Mouse (Mus musculus) layer of hippocampus, postnatal 10 days (tissue): ENCODE data around the gene Jam3. TPM values are rescaled to one million over a fixed set of nuclear protein-coding genes. Genes with fewer than 3 reads are reported as not detected.
A peak's percentile ranks its signal among the peaks of the same experiment; 100 is the strongest.

Experiments used
- DNase-seq, 2 experiments: peaks; one replicate each; pipeline ENCODE4 v3.0.0; 2021; ENCODE audit warnings: low spot score in 2 of 2
- total RNA-seq, 2 experiments: library from RNA; stranded (reverse); gene quantifications; 2 replicates each; pipeline ENCODE4 v1.2.3; 2021

Jam3 gene
- total RNA-seq, 2 experiments from 2014 or later: 24.3 to 26.5 TPM

GRCm38 (mm10) chr9:27122076-27122475, 33.1 kb downstream of the Jam3 start:
- DNase-seq: no peak

- no peak for DNase-seq
These were observed 34.0 kb downstream of the Jam3 start for GRCm38 (mm10) chr9:27121254-27121653.

DNA sequence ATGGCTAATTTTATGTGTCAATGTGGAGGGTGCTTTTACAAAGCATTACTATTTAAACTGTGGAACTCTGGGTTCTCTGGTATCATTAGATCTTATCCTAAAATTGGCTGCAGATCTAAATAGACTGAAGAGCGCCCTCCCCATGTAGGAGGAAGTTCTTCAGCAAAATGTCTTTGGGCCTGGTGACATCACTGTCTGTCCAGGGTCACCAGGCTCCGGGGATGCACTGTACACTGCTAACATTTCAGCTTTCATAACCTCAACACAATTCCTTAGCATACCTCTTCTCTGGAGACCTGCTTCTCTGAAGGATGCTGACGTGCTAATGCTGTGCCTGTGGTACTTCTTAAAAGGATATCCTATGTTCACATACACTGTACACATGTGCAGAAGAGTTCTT, 43.5 kb downstream of the Jam3 start:
- no peak for DNase-seq

DNA sequence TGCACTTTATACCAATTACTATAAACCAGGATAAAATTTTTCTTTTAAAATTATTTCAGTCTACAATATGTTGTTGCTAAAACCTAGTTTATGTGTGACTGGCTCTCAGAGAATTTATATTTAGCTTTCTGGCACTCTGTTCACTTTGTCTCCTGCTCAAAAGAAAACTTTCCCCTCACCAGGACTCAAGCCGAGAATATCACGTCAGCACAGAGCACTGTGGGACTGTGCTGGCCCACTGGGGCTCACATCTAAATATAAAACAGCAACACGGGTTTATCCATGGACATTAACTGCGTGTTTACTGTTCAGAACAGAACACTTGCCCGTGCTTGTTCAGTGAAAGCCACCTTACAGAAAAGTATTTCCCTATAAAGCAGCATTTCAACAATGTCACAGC, 44.5 kb downstream of the Jam3 start:
- DNase-seq: no peak

GRCm38 (mm10) chr9:27109533-27110514, 45.4 kb downstream of the Jam3 start:
- peak; percentile 34 to 36 for DNase-seq

DNA sequence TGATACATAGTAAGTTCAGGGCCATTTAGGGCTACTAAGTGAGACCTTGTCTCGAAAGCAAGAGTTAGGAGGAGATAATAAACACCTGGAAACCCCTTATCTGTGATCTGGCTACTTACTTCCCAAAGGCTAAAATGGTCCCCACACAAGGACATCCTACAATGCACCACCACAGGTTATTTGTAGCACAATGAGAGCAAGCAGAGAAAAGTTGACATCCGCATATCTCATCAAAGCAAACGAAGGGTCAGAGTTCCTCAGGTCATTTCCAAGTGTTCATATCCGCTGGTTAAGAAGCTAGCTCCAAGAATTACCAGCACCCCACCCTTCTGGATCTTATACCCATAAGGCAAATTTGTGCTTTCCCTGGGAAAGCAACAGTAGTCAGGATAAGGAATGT, 46.8 kb downstream of the Jam3 start:
- DNase-seq: no peak

- DNase-seq: peak; percentile 61 to 75
These were observed 49.1 kb downstream of the Jam3 start for GRCm38 (mm10) chr9:27106081-27106480.

GRCm38 (mm10) chr9:27101466-27101865, 53.8 kb downstream of the Jam3 start:
- no peak for DNase-seq

- DNase-seq: no peak
These were observed 55.7 kb downstream of the Jam3 start for GRCm38 (mm10) chr9:27099474-27099873.

DNA sequence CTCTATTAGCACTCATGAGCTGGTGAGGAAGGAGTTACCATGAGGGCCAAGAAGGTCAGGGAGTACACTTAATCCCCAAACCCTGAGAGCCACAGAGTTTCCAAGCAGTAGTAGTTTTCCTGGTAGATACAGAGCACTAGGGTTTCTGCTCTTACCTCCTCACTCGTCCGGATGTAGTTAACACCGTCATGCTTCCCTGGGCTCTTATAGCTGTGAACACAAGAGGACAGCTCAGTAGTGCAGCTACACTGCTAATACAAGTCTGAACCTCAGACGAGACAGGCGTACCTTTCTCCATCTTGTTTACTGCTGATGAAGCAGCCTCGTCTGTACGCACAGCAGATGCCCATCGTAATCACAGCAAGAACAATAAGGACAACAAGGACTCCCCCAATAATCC, 56.7 kb downstream of the Jam3 start:
- no peak for DNase-seq

DNA sequence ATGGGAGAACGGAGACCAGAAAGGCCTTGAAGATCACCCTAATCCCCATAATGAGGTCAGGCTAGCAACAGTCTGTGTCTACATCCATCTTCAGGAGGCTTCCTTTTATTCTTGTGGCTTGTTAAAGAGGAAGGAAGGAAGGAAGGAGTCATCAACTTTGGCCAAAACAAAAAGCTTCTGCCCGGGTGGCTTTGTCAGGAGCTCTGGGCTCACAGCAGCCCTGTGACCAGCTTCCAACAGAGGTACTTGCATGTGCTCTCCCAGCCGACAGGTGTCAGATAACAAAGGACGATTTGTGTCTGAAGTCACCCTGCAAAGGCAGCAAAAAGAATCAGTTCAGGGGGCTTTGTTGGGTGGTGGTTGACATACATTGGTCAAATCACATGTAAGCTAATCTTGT, 57.1 kb downstream of the Jam3 start:
- DNase-seq: no peak

DNA sequence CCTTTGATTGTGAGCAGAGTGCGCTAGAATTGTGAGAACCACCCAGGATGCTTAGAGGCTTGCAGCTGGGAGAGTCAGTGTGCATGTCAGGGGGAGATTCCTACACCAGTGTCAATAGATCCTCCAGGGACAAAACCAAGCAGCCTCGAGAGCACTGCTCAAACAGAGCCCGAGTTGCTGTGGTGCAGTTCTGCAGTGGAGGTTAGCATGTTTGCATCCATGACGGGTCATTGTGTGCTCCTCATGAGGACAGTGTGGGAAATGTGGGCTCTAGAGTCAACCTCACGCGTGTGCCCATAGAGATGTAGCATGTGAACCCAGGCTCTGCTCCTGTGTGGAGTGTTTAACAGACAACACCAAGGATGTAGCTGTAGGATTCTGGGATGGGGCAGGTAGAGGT, 62.3 kb downstream of the Jam3 start:
- DNase-seq: no peak

- DNase-seq: no peak
These were observed 64.1 kb downstream of the Jam3 start for GRCm38 (mm10) chr9:27090801-27091775.

DNA sequence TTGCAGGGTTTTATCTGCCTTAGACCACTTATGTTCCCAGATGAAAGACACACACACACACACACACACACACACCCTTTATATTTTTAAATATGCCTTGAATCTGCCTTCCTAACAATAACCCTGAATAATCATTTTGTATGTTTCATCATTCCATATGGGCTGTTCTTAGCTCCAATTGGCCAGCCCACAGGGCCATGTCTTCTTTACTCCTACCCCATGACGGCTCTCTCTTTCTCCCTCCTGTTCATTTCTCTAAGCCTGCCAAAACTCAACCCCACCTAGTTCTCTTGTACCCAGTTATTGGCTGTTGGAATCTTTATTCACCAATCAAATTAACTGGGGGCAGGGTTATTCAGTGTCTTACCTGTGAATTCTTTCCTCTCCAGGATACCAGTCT, 65.1 kb downstream of the Jam3 start:
- no peak for DNase-seq

DNA sequence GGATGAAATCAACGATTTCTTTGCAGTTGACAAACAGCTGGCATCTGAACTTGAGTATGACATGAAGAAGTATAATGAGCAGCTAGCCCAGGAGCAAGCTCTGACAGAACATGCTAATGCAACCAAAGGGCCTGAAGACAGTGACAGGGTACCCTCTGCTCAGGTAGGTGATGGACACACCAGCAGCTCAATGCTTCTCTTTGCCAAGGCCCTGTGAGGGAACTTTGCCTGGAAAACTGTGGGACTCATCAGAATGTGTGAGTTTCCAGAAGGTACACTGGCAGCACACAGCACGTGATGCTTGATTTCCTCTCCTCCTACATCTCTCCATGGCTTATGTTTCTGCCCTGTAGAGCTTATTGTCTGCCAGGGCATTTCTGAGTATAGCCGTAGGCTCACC, 67.8 kb downstream of the Jam3 start:
- DNase-seq: no peak

- no peak for DNase-seq
These were observed 69.0 kb downstream of the Jam3 start for GRCm38 (mm10) chr9:27086256-27086655.

DNA sequence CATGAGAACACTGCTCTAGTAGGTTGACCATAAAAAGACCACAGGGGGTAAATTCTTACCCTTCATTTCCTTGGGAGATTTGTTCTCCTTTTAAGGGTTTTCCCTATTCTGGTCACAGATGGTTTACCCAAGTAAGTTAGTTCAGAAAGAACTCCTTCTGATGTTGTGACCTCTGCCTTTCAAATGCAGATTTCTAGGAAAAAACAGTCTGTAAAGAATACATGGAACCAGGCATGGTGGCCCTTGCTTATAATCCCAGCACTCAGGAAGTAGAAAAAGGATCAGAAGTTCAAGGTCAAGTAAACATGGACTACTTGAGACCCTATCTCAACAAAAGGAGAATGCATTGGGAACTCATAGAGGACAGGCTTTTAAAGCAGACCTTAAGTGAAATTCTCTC, 79.4 kb downstream of the Jam3 start:
- no peak for DNase-seq

- no peak for DNase-seq
These were observed 80.5 kb downstream of the Jam3 start for GRCm38 (mm10) chr9:27074677-27075076.

DNA sequence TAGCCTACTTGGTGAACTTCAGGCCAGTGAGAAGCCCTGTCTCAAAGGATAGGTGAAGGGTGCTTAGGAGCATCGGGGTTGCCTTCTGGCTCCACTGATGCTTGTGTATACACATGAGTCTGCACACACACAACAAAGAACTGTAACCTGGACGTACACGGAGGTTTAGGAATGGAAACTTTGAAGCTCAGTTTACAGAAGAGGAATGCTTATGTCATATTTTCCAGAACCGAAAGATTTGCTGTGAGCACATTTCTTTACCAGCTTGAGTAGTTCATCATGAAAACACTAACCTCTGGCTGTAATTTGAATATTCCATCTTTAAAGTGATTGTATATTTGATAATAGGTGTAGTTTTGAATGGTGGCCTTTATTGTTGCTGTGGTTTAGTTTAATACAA, 84.3 kb downstream of the Jam3 start:
- DNase-seq: no peak

- no peak for DNase-seq
These were observed 96.9 kb downstream of the Jam3 start for GRCm38 (mm10) chr9:27058341-27058740.

DNA sequence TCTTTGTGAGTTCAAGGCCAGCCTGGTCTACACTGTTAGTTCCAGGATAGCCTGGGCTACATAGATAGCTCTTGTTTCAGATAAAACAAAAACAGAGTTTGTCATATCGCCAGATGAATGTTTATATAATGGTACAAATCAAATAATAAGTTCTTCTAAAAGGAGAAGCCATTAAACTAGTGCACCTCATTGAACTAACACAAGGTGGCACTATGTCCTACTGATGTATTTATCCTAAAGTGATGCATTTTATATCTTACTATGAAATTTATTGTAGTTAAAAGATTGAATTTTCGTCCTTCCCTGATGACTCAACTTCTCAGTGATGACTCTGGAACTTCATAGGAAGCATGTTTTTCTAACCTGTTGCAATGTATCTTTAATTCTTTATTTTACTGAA, 105.7 kb downstream of the Jam3 start:
- DNase-seq: no peak
